Mouse (Mus musculus): ENCODE measurements around the gene Ruvbl1.

GRCm38 (mm10) chr6:88489834-88490233, 24.6 kb downstream of the Ruvbl1 start:
- TF ChIP-seq GATA1 (IDR thresholded peaks at IDR 0.05; ENCODE audit: low read length) (no peak), TAL1 (IDR thresholded peaks at IDR 0.05; ENCODE audit: low read length) (no peak)

All from erythroblast, embryonic 14.5 days (primary cell).